Mouse (Mus musculus) midbrain, embryonic 14.5 days (tissue): Measurements from ENCODE around the gene Snapc1. TPM values are rescaled to one million over a fixed set of nuclear protein-coding genes. Genes with fewer than 3 reads are reported as not detected.

ENCODE experiments used
- ATAC-seq: fragments of 200-750 bp; cut with Nextera tagmentation; 2 replicates; pipeline ENCODE4 v1.8.0; 2017; ENCODE audit warnings: moderate number of reproducible peaks, moderate library complexity; ENCODE audit not compliant: low FRiP score, low TSS enrichment
- DNase-seq: peaks from one replicate; pipeline ENCODE4 v3.0.0-alpha.2; 2015
- H3K27ac ChIP-seq: fragments of 300-500 bp; sonication (generic); replicated peaks from 2 replicates; pipeline ENCODE4 v1.5.1; 2014; ENCODE audit warnings: mild to moderate bottlenecking, low read depth, low read length, moderate library complexity
- H3K27me3 ChIP-seq: fragments of 300-500 bp; sonication (generic); 2 replicates; pipeline ENCODE4 v1.6.1; 2014; ENCODE audit warnings: low read length, control low read depth, mixed read lengths; ENCODE audit not compliant: control insufficient read depth, insufficient read depth
- H3K36me3 ChIP-seq: fragments of 300-500 bp; sonication (generic); 2 replicates; pipeline ENCODE4 v1.6.1; 2014; ENCODE audit warnings: low read length, control low read depth; ENCODE audit not compliant: control insufficient read depth, insufficient read depth
- H3K4me1 ChIP-seq: fragments of 300-500 bp; sonication (generic); 2 replicates; pipeline ENCODE4 v1.6.1; 2014; ENCODE audit warnings: mild to moderate bottlenecking, antibody characterized with exemption, low read length, control low read depth; ENCODE audit not compliant: control insufficient read depth, insufficient read depth
- H3K4me2 ChIP-seq: fragments of 300-500 bp; sonication (generic); 2 replicates; pipeline ENCODE4 v1.6.1; 2014; ENCODE audit warnings: mild to moderate bottlenecking, low read length, moderate library complexity
- H3K4me3 ChIP-seq: fragments of 300-500 bp; sonication (generic); replicated peaks from 2 replicates; pipeline ENCODE4 v1.5.1; 2014; ENCODE audit warnings: low read depth, low read length
- H3K9ac ChIP-seq: fragments of 300-500 bp; sonication (generic); replicated peaks from 2 replicates; pipeline ENCODE4 v1.6.1; 2014; ENCODE audit warnings: mild to moderate bottlenecking, low read length, moderate library complexity
- H3K9me3 ChIP-seq: fragments of 300-500 bp; sonication (generic); 2 replicates; pipeline ENCODE4 v1.6.1; 2016; ENCODE audit warnings: low read length, control low read depth, mixed read lengths; ENCODE audit not compliant: control insufficient read depth
- WGBS: fragments of 180-500 bp; shearing (Covaris S2); extraction: QIAGEN DNeasy Blood & Tissue Kit; methylation state at CpG from one replicate; pipeline ENCODE4 v1.1.7; 2014; 5-methylcytosine and 5-hydroxymethylcytosine counted together
- polyA plus RNA-seq: library from polyadenylated mRNA; unstranded; fragments of >200 nt; fragmentation: Nextera tagmentation; extraction: Ambion mirVana; gene quantifications from 2 replicates; pipeline ENCODE4 v1.2.1, GENCODE M21; 2014

Snapc1 gene
- polyA plus RNA-seq, result 34.8 and 38.4 TPM in 2 replicates

DNA sequence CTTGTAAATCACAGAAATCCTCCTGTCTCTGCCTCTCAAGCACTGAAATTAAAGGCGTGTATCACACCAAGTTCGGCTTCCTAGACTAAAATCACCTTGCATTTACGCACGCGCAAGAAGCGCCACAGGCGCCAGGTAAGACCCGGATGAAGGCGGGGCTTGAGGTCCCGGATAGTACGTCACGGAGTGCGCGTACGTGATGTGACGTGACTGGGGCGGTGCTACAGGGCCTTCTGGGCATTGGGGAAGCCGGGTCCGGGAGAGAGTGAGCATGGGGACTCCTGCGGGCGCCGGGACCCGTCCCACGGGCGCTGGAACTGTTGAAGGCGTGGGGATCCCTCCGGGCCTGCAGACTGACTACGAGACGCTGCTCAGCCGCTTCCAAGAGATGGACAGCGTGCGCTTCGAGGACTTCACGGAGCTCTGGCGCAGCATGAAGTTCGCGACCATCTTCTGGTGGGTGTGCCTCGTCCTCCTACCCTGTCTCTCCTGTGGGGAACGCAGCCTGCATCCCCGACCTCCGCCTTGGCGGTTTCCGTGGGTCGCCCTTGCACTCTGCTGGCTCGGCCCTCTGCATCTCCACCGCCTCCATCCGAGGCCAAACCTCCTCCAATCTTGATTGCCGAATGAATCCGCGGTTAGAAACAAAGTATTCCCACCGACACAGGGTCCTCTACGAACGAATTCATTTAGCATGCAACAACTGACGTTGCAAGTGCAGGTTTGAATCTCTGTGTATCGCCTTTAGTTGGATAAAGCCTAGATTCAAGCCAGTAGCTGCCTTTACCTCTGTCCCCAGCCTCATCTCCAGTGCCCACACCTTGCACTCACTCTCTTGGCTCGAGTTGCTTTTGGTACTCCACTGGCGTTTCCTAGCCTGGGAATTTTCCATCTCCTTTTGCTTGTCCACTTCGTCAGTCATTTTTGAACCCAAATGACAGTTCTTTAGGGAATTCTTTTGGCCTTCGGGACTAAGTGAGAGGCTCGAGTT, at the start of gene Snapc1:
Gene Snapc1, plus strand, starts transcription at position 191 of the 991 bp plus-strand sequence.
- Histone ChIP-seq H3K36me3 (peaks cover 19% of the 10 kb centered on the region), H3K27ac (peak within 1 kb of the TSS; percentile 81), H3K27me3 (no peaks in the 10 kb centered on the region), H3K4me1 (peaks cover 11% of the 10 kb centered on the region), H3K9me3 (no peaks in the 10 kb centered on the region), H3K9ac (peak within 1 kb of the TSS; percentile 78), H3K4me3 (peak within 1 kb of the TSS; percentile 76), H3K4me2 (peak within 1 kb of the TSS; percentile 76)
- DNase-seq (peak; percentile 99), ATAC-seq (peak; percentile 100)
- WGBS, result 1% methylated on average over 60 of the region's 60 CpGs

DNA sequence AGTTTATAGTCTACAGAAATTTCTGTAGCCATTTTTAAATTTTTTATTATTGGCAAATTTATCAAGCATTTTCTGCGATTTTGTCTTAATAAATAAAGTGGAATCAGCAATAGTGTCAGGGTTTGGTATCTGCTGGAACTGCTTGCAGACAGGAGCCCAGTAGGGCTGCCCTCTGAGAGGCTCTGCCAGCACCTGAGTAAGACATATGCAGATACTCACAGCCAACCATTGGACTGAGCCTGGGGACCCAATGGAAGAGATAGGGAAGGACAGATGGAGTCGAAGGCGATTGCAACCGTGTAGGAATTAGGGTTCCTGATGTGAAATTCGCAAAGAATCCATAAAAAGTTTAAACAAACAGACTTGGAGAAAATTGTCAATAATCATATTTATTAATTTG, 45.8 kb upstream of the Snapc1 start:
- Histone ChIP-seq H3K4me3 (no peak overlapping the region), H3K4me2 (no peak overlapping the region), H3K27me3 (no peaks in the 10 kb centered on the region), H3K4me1 (no peaks in the 10 kb centered on the region), H3K27ac (no peak overlapping the region), H3K9ac (no peak overlapping the region), H3K36me3 (no peaks in the 10 kb centered on the region), H3K9me3 (no peaks in the 10 kb centered on the region)
- 92% methylated on average over 5 of the region's 5 CpGs for WGBS
- no peak for DNase-seq
- no peak for ATAC-seq

DNA sequence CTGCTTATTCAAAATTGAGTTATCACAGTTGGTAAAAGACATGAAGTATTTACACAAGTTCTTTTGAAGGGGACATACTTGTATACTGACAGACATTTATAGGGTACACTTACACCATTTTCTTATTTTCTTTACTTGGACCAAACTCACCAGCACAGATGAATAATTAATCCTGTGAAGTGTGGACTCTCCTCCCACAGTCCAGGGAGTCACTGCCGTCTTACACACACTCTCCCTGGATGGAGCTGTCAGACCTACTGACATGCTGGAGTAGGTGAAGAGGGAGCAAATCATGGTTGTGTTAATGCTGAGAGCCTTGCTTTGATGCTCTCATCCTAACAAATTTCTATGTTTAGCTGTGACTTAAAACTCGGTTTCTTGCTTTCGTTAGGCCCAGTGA, 34.0 kb upstream of the Snapc1 start:
- Histone ChIP-seq H3K4me1 (no peaks in the 10 kb centered on the region), H3K4me2 (no peak overlapping the region), H3K27ac (no peak overlapping the region), H3K4me3 (no peak overlapping the region), H3K27me3 (no peaks in the 10 kb centered on the region), H3K9ac (no peak overlapping the region), H3K9me3 (no peaks in the 10 kb centered on the region), H3K36me3 (peaks cover 58% of the 10 kb centered on the region)
- 82% methylated on average over 3 of the region's 3 CpGs for WGBS
- DNase-seq (no peak), ATAC-seq (no peak)

DNA sequence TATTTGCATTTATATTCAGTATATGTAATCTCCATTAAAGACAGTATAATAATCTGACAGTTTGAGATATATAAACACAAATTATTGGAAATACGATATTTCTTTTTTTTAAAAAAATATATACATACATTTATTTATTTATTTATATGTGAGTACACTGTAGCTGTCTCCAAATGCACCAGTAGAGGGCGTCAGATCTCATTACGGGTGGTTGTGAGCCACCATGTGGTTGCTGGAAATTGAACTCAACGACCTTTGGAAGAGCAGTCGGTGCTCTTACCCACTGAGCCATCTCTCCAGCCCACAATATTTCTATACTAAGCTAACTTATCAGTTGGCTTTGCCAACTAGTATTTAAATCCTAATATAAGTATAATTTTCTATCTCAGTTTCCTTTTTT, 33.0 kb upstream of the Snapc1 start:
- Histone ChIP-seq H3K4me1 (no peaks in the 10 kb centered on the region), H3K27ac (no peak overlapping the region), H3K9me3 (no peaks in the 10 kb centered on the region), H3K36me3 (peaks cover 63% of the 10 kb centered on the region), H3K9ac (no peak overlapping the region), H3K4me3 (no peak overlapping the region), H3K27me3 (no peaks in the 10 kb centered on the region), H3K4me2 (no peak overlapping the region)
- 56% methylated on average over 5 of the region's 5 CpGs for WGBS
- no peak for ATAC-seq
- DNase-seq, result peak; percentile 62

DNA sequence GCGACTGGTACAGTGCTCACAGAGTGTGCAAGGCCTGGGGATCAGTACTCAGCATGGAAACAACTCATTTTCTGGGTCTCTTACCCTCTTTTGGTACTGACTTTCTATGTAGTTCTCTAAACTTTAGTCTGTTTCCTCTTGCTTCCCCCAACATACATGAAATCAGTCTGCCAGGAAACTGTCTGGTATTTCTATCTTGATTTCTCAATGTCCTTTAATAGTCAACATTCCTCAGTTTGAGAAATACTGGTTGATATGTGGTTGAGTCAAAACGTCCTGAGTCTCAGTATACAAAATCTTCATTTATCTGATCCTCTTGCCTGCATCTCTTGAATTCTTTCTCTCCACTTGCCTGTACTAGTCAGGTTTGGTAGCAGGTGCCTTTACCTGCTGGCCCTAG, 29.8 kb upstream of the Snapc1 start:
- no peak for ATAC-seq
- Histone ChIP-seq H3K27me3 (no peaks in the 10 kb centered on the region), H3K4me2 (no peak overlapping the region), H3K9me3 (no peaks in the 10 kb centered on the region), H3K27ac (no peak overlapping the region), H3K4me3 (no peak overlapping the region), H3K36me3 (peaks cover 74% of the 10 kb centered on the region), H3K9ac (no peak overlapping the region), H3K4me1 (no peaks in the 10 kb centered on the region)
- DNase-seq, result no peak
- WGBS, result 94% methylated on average over 2 of the region's 2 CpGs

GRCm38 (mm10) chr12:73937353-73937752, 26.9 kb upstream of the Snapc1 start, which contains the start of gene Gm49321:
Gene Gm49321 (plus strand): TSS chr12:73937653.
- no peaks in the 10 kb centered on the region for H3K4me1 ChIP-seq
- no peaks in the 10 kb centered on the region for H3K27me3 ChIP-seq
- WGBS, result 95% methylated on average over 1 of the region's 1 CpGs
- H3K4me2 ChIP-seq, result no peak within 1 kb of the TSS
- DNase-seq (no peak), ATAC-seq (no peak)
- no peak within 1 kb of the TSS for H3K27ac ChIP-seq
- H3K9ac ChIP-seq, result no peak within 1 kb of the TSS
- no peak within 1 kb of the TSS for H3K4me3 ChIP-seq
- H3K9me3 ChIP-seq, result no peaks in the 10 kb centered on the region
- peaks cover 77% of the 10 kb centered on the region for H3K36me3 ChIP-seq

- Histone ChIP-seq H3K4me3 (no peak overlapping the region), H3K27me3 (no peaks in the 10 kb centered on the region), H3K4me2 (no peak overlapping the region), H3K9ac (no peak overlapping the region), H3K36me3 (peaks cover 80% of the 10 kb centered on the region), H3K27ac (no peak overlapping the region), H3K4me1 (no peaks in the 10 kb centered on the region), H3K9me3 (no peaks in the 10 kb centered on the region)
- no peak for ATAC-seq
- 96% methylated on average over 6 of the region's 6 CpGs for WGBS
- DNase-seq, result no peak
Observed at GRCm38 (mm10) chr12:73939542-73939941, 24.7 kb upstream of the Snapc1 start.

DNA sequence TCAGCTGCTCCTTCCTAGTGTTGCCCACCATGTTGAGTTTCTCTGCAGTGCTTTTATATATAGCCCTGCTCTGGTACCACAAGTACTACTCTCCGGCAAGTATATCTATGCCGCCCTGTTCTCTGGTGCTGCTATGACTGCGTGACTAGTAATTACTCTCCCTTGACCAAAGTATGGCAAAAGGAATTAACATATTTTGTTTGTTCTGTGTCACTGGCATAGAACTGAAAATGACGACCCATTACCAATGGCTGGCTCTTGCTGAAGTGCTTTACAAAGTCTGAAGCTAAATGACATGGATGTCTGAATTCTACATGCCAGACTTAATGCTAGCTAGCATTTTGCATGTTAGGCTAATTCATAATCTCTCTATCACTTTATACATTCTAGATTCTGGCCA, 15.9 kb upstream of the Snapc1 start:
- ATAC-seq (no peak), DNase-seq (no peak)
- H3K4me3 ChIP-seq, result no peak overlapping the region
- no peak overlapping the region for H3K9ac ChIP-seq
- no peaks in the 10 kb centered on the region for H3K4me1 ChIP-seq
- no peak overlapping the region for H3K4me2 ChIP-seq
- peaks cover 5% of the 10 kb centered on the region; the same call in 1 of the 2 replicates for H3K27me3 ChIP-seq
- H3K9me3 ChIP-seq, result no peaks in the 10 kb centered on the region
- 86% methylated on average over 4 of the region's 4 CpGs for WGBS
- no peak overlapping the region for H3K27ac ChIP-seq
- H3K36me3 ChIP-seq, result peaks cover 25% of the 10 kb centered on the region
